Mouse (Mus musculus) midbrain, embryonic 14.5 days (tissue): ENCODE measurements around the gene Cyb5d1. TPM values are rescaled to one million over a fixed set of nuclear protein-coding genes. Genes with fewer than 3 reads are reported as not detected.

Source experiments
- ATAC-seq: fragments of 200-750 bp; cut with Nextera tagmentation; 2 replicates; pipeline ENCODE4 v1.8.0; 2017; ENCODE audit warnings: moderate number of reproducible peaks, moderate library complexity; ENCODE audit not compliant: low FRiP score, low TSS enrichment
- DNase-seq: peaks from one replicate; pipeline ENCODE4 v3.0.0-alpha.2; 2015
- H3K27ac ChIP-seq: fragments of 300-500 bp; sonication (generic); replicated peaks from 2 replicates; pipeline ENCODE4 v1.5.1; 2014; ENCODE audit warnings: mild to moderate bottlenecking, low read depth, low read length, moderate library complexity
- H3K27me3 ChIP-seq: fragments of 300-500 bp; sonication (generic); 2 replicates; pipeline ENCODE4 v1.6.1; 2014; ENCODE audit warnings: low read length, control low read depth, mixed read lengths; ENCODE audit not compliant: control insufficient read depth, insufficient read depth
- H3K36me3 ChIP-seq: fragments of 300-500 bp; sonication (generic); 2 replicates; pipeline ENCODE4 v1.6.1; 2014; ENCODE audit warnings: low read length, control low read depth; ENCODE audit not compliant: control insufficient read depth, insufficient read depth
- H3K4me1 ChIP-seq: fragments of 300-500 bp; sonication (generic); 2 replicates; pipeline ENCODE4 v1.6.1; 2014; ENCODE audit warnings: mild to moderate bottlenecking, antibody characterized with exemption, low read length, control low read depth; ENCODE audit not compliant: control insufficient read depth, insufficient read depth
- H3K4me2 ChIP-seq: fragments of 300-500 bp; sonication (generic); 2 replicates; pipeline ENCODE4 v1.6.1; 2014; ENCODE audit warnings: mild to moderate bottlenecking, low read length, moderate library complexity
- H3K4me3 ChIP-seq: fragments of 300-500 bp; sonication (generic); replicated peaks from 2 replicates; pipeline ENCODE4 v1.5.1; 2014; ENCODE audit warnings: low read depth, low read length
- H3K9ac ChIP-seq: fragments of 300-500 bp; sonication (generic); replicated peaks from 2 replicates; pipeline ENCODE4 v1.6.1; 2014; ENCODE audit warnings: mild to moderate bottlenecking, low read length, moderate library complexity
- H3K9me3 ChIP-seq: fragments of 300-500 bp; sonication (generic); 2 replicates; pipeline ENCODE4 v1.6.1; 2016; ENCODE audit warnings: low read length, control low read depth, mixed read lengths; ENCODE audit not compliant: control insufficient read depth
- WGBS: fragments of 180-500 bp; shearing (Covaris S2); extraction: QIAGEN DNeasy Blood & Tissue Kit; methylation state at CpG from one replicate; pipeline ENCODE4 v1.1.7; 2014; 5-methylcytosine and 5-hydroxymethylcytosine counted together
- polyA plus RNA-seq: library from polyadenylated mRNA; unstranded; fragments of >200 nt; fragmentation: Nextera tagmentation; extraction: Ambion mirVana; gene quantifications from 2 replicates; pipeline ENCODE4 v1.2.1, GENCODE M21; 2014

Cyb5d1 gene
- polyA plus RNA-seq, 1 experiment from 2014 or later: 24.8 TPM

DNA sequence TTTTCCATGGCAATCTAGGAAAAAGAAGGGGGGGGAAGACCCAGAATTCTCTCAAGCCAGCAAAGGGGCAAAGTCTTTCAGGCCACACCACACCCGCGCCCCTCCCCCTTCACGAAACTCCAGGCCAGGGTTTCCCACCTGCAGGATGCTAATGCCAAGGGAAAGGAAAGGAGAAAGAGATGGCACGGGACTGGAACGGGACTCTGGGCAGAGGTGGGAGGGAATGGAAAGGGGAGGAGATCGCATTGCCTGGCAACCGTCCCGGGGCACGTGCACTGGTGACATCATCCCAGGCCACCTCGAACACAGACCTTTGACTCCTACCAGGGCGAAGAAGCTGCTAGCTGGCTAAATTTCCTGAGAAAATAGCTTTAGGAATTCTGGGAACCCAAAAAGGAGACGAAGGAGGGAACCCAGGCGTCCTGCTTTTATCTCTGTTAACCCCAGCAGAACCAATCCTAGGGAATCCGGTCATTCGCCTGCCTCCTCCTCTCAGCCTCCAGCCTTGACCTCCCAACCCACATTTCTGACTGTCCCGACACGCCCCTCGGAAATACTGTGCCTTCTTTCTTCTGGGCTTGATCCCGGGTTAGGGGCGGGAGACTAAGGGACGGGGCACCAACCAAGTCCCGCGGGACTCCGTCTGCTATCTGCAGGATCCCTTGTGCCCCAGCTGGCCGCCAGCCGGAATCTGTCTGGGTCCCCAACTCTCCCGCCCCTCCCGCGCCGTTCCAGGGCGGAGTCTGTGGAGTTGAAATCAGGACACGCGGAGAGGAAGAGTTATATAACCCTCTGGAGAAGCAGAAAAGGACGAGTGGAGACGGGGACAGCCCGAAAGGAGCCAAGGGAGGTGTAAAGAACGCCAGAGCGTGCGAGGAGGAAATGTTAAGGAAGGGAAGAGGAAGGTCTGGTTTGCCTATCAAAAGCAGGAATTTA lies 22.3 kb upstream of the Cyb5d1 start:
- under 1% methylated on average over 39 of the region's 39 CpGs for WGBS
- DNase-seq: peak; percentile 95
- ATAC-seq: peak; percentile 53
- peak overlapping the region; percentile 100 for H3K27ac ChIP-seq
- H3K4me1 ChIP-seq: peaks cover 53% of the 10 kb centered on the region
- H3K4me3 ChIP-seq: peak overlapping the region; percentile 62
- peak overlapping the region; percentile 99 for H3K4me2 ChIP-seq
- peak overlapping the region; percentile 59 for H3K9ac ChIP-seq
- peaks cover 19% of the 10 kb centered on the region for H3K27me3 ChIP-seq
- peaks cover 5% of the 10 kb centered on the region for H3K36me3 ChIP-seq
- no peaks in the 10 kb centered on the region for H3K9me3 ChIP-seq

DNA sequence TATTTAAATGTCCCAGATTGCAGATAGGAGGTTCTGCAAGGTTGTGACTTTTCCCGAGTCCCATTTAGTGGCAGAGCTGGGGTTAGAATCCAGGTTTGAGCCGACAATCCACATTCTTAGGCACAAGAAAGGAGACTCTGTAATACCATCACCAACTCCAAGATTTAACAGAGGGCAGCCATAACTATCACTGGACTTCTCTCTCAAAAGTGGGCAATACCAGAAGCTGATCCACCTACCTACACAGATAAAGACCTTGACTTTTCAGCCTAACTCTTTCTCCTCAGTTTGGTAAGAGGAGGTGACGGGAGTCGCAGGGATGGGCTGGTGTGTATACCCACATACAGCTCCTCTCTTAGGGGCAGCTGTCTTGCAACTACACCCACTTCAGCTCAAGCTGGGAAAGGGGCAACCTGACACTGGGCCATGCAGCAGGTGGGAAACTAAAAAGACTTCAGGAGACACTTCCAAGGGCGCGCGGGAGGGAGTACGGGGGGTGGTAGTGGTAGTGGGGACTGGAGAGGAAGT lies 21.6 kb upstream of the Cyb5d1 start:
- Histone ChIP-seq H3K9me3 (no peaks in the 10 kb centered on the region), H3K36me3 (peaks cover 11% of the 10 kb centered on the region), H3K27ac (peak overlapping the region; percentile 100), H3K4me1 (peaks cover 60% of the 10 kb centered on the region), H3K4me3 (peak overlapping the region; percentile 62), H3K9ac (peak overlapping the region; percentile 53; the same call in 1 of the 2 replicates), H3K27me3 (peaks cover 12% of the 10 kb centered on the region), H3K4me2 (peak overlapping the region; percentile 99)
- 3% methylated on average over 8 of the region's 8 CpGs for WGBS
- ATAC-seq: no peak
- DNase-seq: no peak

DNA sequence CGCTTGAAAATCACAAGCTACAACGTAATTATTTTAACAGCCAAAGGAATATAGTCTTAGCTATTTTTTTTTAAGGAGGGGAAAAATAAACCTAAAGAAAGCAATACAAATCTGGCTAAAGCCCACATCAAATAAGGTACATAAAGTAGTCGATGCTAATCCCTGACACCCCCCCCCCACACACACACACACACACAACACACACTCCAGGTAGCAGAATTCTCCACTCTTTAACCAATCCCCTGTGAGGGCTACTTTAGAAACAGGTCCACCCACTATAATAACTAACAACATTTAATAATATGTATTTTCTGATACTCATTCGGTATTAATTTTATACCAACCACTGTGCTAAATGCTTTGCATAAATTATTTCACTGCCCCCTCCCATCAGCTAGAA lies 21.1 kb upstream of the Cyb5d1 start:
- H3K27me3 ChIP-seq: peaks cover 7% of the 10 kb centered on the region
- peaks cover 65% of the 10 kb centered on the region for H3K4me1 ChIP-seq
- H3K4me3 ChIP-seq: peak overlapping the region; percentile 62
- H3K9me3 ChIP-seq: no peaks in the 10 kb centered on the region
- peak overlapping the region; percentile 100 for H3K27ac ChIP-seq
- peaks cover 16% of the 10 kb centered on the region for H3K36me3 ChIP-seq
- peak; percentile 33 for DNase-seq
- peak overlapping the region; percentile 53 for H3K9ac ChIP-seq
- H3K4me2 ChIP-seq: peak overlapping the region; percentile 99
- ATAC-seq: no peak
- under 1% methylated on average over 4 of the region's 4 CpGs for WGBS

GRCm38 (mm10) chr11:69415668-69416451 lies 20.4 kb upstream of the Cyb5d1 start:
- Histone ChIP-seq H3K9ac (peak overlapping the region; percentile 92), H3K36me3 (peaks cover 16% of the 10 kb centered on the region), H3K27me3 (peaks cover under 1% of the 10 kb centered on the region), H3K27ac (peak overlapping the region; percentile 100), H3K4me3 (peak overlapping the region; percentile 62), H3K4me2 (peak overlapping the region; percentile 99), H3K9me3 (no peaks in the 10 kb centered on the region), H3K4me1 (peaks cover 65% of the 10 kb centered on the region)
- WGBS: under 1% methylated on average over 23 of the region's 25 CpGs
- DNase-seq: peak; percentile 87
- peak; percentile 31; the same call in 1 of the 2 replicates for ATAC-seq

GRCm38 (mm10) chr11:69415327-69415667 lies 19.9 kb upstream of the Cyb5d1 start:
- no peaks in the 10 kb centered on the region for H3K9me3 ChIP-seq
- DNase-seq (peak; percentile 82), ATAC-seq (peak; percentile 26)
- 1% methylated on average over 3 of the region's 3 CpGs for WGBS
- peaks cover 62% of the 10 kb centered on the region for H3K4me1 ChIP-seq
- peak overlapping the region; percentile 62 for H3K4me3 ChIP-seq
- H3K9ac ChIP-seq: peak overlapping the region; percentile 92
- H3K36me3 ChIP-seq: peaks cover 16% of the 10 kb centered on the region
- no peaks in the 10 kb centered on the region for H3K27me3 ChIP-seq
- peak overlapping the region; percentile 100 for H3K27ac ChIP-seq
- peak overlapping the region; percentile 99 for H3K4me2 ChIP-seq

DNA sequence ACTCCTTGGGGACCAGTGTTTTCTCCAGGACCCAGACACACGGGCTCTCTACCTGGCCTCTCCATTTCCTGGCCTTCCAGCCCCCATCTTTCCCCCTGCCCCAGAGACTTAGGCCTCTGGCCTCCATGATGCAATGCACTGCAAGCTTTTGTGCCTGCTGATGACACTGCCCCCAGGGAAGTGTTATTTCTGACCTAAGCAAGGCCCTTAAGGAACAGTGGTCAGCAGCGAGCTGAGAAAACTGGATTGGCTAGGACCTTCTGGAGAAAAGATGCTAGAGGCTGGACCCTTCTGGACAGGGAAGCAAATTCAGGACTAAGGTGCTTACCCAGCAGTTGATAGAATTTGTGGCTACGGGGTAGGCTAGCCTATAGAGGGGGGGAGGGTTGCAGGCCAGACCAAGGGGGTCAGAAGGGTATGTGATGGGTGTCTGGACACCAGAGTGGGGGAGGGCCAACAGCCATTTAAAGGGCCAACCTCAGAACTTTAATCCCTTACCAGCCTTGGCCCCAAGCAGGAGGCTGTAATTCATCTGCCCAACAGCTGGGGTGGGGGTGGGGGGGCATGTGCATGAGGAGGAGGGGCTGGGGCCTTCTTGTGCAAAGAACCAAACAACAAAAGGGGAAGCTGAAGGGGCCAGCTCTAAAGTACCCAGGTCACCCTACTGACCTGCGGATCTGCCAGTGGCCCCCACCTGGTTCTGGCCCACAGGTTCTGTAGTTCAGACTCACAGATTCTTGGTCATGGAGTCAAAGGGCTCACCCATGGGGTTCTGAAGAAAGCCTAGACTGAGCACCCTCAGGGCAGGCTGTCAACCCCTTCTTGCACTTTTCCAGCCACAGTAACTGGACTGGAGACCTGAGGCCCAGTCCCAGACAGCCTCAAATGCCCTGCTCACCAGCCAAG lies 19.2 kb upstream of the Cyb5d1 start:
- Histone ChIP-seq H3K4me1 (peaks cover 59% of the 10 kb centered on the region), H3K27me3 (no peaks in the 10 kb centered on the region), H3K9ac (peak overlapping the region; percentile 92), H3K4me2 (peak overlapping the region; percentile 99), H3K4me3 (peak overlapping the region; percentile 62), H3K9me3 (no peaks in the 10 kb centered on the region), H3K36me3 (peaks cover 16% of the 10 kb centered on the region), H3K27ac (peak overlapping the region; percentile 100)
- 12% methylated on average over 4 of the region's 4 CpGs for WGBS
- ATAC-seq (no peak), DNase-seq (no peak)

DNA sequence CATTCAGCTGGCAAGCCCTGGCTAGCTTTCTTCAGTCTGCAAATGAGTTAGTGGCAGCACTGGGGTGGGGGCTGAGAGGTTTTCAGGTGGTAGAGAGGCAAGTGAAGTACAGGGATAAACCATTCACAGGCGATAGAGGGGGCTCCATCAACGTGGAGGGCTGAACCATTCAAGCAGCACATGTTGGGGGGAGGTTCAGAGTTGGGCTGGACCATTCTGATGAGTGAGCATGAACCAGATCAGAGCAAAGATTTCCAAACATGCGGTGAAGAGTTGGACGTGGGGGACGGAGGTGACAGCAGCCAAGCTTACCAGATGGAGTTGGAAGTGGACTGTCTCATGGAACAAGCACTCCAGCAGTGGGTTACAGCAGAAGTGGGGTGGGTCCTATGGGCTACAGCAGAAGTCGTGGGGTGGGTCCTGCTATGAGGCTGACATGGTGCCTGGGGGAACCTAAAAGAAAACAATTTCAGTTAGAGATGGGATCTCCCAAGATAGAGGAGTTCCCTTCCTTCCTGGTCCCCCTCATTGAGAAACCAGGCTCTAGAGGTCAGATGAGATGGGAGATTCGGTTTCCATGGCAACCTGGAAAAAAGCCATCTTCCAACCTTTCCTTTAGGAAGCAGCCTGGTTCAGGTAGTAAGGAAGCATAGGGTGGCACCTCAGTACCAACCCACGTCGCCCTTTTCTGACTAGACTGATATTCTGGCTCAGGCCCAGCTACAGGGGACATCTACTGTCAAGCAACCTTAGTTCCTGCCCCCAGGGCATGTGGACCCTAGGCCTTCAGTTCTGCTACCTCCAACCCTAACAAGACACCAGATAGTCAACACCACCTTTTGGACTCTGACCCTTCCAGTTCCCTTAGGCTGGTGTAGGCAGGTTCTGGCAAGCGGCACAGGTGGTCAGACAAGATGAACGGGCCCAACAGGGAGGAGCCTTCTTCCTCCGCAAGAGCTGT lies 18.1 kb upstream of the Cyb5d1 start, which contains the start of gene Kdm6b:
Kdm6b (minus strand) TSS at position 455 of the 961 bp plus-strand sequence.
- peak within 1 kb of the TSS; percentile 92 for H3K9ac ChIP-seq
- H3K9me3 ChIP-seq: no peaks in the 10 kb centered on the region
- H3K4me1 ChIP-seq: peaks cover 56% of the 10 kb centered on the region
- no peak for ATAC-seq
- H3K36me3 ChIP-seq: peaks cover 16% of the 10 kb centered on the region
- DNase-seq: peak; percentile 84
- peak within 1 kb of the TSS; percentile 99 for H3K4me2 ChIP-seq
- H3K4me3 ChIP-seq: peak within 1 kb of the TSS; percentile 62
- peak within 1 kb of the TSS; percentile 100 for H3K27ac ChIP-seq
- no peaks in the 10 kb centered on the region for H3K27me3 ChIP-seq
- WGBS: 36% methylated on average over 12 of the region's 12 CpGs
